Mouse (Mus musculus): ENCODE measurements around the gene Ankdd1b. TPM values are rescaled to one million over a fixed set of nuclear protein-coding genes. Genes with fewer than 3 reads are reported as not detected.

Gene Ankdd1b
- polyA plus RNA-seq, 1 experiment, result not detected

- TF ChIP-seq POLR2A (IDR thresholded peaks at IDR 0.05; ENCODE audit: borderline replicate concordance, low read depth, low read length) (no peak), CTCF (IDR thresholded peaks at IDR 0.05; ENCODE audit: low read depth, low read length) (no peak)
- no peak overlapping the region for H3K27ac ChIP-seq (ENCODE audit: insufficient read depth, low read depth, low read length)
- no peak overlapping the region for H3K4me3 ChIP-seq (ENCODE audit: insufficient read depth, low read length)
- H3K4me1 ChIP-seq (ENCODE audit: control insufficient read depth, insufficient read depth, low read length), result 0 out of 2 replicates have a peak, but pooled peaks cover 2% of the 10 kb centered on the region
These were observed 28.9 kb upstream of the Ankdd1b start for GRCm38 (mm10) chr13:96499891-96500290.

GRCm38 (mm10) chr13:96496630-96497029 lies 25.6 kb upstream of the Ankdd1b start:
- TF ChIP-seq POLR2A (IDR thresholded peaks at IDR 0.05; ENCODE audit: borderline replicate concordance, low read depth, low read length), result no peak
- TF ChIP-seq CTCF (IDR thresholded peaks at IDR 0.05; ENCODE audit: low read depth, low read length), result no peak
- H3K27ac ChIP-seq (ENCODE audit: insufficient read depth, low read depth, low read length), result no peak overlapping the region
- H3K4me1 ChIP-seq (ENCODE audit: control insufficient read depth, insufficient read depth, low read length), result 0 out of 2 replicates have a peak, but pooled peaks cover 2% of the 10 kb centered on the region
- H3K4me3 ChIP-seq (ENCODE audit: insufficient read depth, low read length), result no peak overlapping the region

- TF ChIP-seq CTCF (IDR thresholded peaks at IDR 0.05; ENCODE audit: low read depth, low read length) (no peak), POLR2A (IDR thresholded peaks at IDR 0.05; ENCODE audit: borderline replicate concordance, low read depth, low read length) (no peak)
- H3K27ac ChIP-seq (ENCODE audit: insufficient read depth, low read depth, low read length), result no peak within 1 kb of the TSS
- no peak within 1 kb of the TSS for H3K4me3 ChIP-seq (ENCODE audit: insufficient read depth, low read length)
- H3K4me1 ChIP-seq (ENCODE audit: control insufficient read depth, insufficient read depth, low read length), result no peaks in the 10 kb centered on the region
These were observed 19.4 kb upstream of the Ankdd1b start, which contains the start of gene Gm17622 for GRCm38 (mm10) chr13:96490433-96490832. Gene Gm17622 (plus strand): TSS chr13:96490733.

DNA sequence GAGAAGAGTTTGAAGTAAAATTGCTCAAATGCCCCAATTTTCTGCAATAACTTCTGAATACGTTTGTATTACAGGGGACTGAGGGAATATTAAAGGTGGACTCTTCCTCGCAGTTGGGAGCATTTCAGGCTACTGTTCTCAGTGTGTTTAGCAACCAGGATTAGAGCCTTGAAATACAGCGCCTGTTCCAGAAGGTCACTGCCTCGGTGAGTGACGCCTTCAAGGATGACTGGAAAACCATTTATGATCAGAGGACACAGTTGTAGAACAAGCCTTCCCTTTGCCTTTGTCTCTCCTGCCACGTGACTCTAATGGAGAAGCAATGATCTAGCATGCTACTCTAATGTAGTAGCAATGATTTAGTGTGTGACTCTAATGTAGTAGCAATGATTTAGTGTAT lies 17.0 kb upstream of the Ankdd1b start:
- Histone ChIP-seq H3K4me1 (ENCODE audit: control insufficient read depth, insufficient read depth, low read length) (no peaks in the 10 kb centered on the region), H3K27ac (ENCODE audit: insufficient read depth, low read depth, low read length) (no peak overlapping the region), H3K4me3 (ENCODE audit: insufficient read depth, low read length) (no peak overlapping the region)
- no peak for TF ChIP-seq CTCF (IDR thresholded peaks at IDR 0.05; ENCODE audit: low read depth, low read length)
- no peak for TF ChIP-seq POLR2A (IDR thresholded peaks at IDR 0.05; ENCODE audit: borderline replicate concordance, low read depth, low read length)

DNA sequence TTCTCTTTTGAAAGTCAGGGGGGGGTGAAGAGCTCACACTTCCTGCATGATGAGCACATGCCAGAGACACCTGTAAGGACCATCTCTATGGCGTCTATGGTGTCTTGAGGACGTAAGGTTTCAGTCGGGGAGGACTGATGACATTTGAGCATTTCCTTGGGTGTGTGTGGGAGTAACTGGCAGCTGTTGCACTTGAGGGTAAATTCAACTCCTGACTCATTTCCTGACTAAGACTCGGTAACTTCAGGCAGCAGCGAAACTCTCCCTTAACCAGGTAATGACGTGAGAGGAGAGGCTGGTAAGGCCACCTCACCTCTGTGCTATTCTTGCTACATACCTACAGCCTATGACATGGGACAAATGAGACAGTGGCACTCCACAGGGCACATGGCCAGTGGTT lies 16.2 kb upstream of the Ankdd1b start:
- H3K4me1 ChIP-seq (ENCODE audit: control insufficient read depth, insufficient read depth, low read length), result no peaks in the 10 kb centered on the region
- TF ChIP-seq CTCF (IDR thresholded peaks at IDR 0.05; ENCODE audit: low read depth, low read length) (no peak), POLR2A (IDR thresholded peaks at IDR 0.05; ENCODE audit: borderline replicate concordance, low read depth, low read length) (no peak)
- H3K27ac ChIP-seq (ENCODE audit: insufficient read depth, low read depth, low read length), result no peak overlapping the region
- H3K4me3 ChIP-seq (ENCODE audit: insufficient read depth, low read length), result no peak overlapping the region

DNA sequence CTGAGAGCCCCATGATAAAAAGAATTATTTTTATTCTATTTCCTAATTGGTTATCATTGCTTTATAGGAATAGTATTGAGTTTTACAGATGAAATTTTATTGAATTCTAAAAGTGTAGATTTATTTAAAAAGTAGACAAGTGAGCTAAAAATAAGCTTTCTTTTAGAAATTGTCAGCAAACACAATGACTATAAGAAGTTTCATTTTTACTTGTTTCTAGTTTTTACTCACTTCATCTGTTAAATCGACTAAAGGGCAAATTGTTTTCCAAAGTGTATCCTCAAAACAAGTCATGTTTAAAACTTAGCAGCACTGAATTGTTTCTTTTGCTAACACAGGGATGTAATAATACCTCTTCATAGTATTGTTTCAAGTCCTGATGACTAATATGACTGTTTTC lies 8.0 kb upstream of the Ankdd1b start:
- TF ChIP-seq CTCF (IDR thresholded peaks at IDR 0.05; ENCODE audit: low read depth, low read length) (no peak), POLR2A (IDR thresholded peaks at IDR 0.05; ENCODE audit: borderline replicate concordance, low read depth, low read length) (no peak)
- no peak overlapping the region for H3K4me3 ChIP-seq (ENCODE audit: insufficient read depth, low read length)
- H3K4me1 ChIP-seq (ENCODE audit: control insufficient read depth, insufficient read depth, low read length), result no peaks in the 10 kb centered on the region
- no peak overlapping the region for H3K27ac ChIP-seq (ENCODE audit: insufficient read depth, low read depth, low read length)

GRCm38 (mm10) chr13:96477226-96477625 lies 6.2 kb upstream of the Ankdd1b start:
- no peak overlapping the region for H3K4me3 ChIP-seq (ENCODE audit: insufficient read depth, low read length)
- no peak for TF ChIP-seq POLR2A (IDR thresholded peaks at IDR 0.05; ENCODE audit: borderline replicate concordance, low read depth, low read length)
- no peak for TF ChIP-seq CTCF (IDR thresholded peaks at IDR 0.05; ENCODE audit: low read depth, low read length)
- no peaks in the 10 kb centered on the region for H3K4me1 ChIP-seq (ENCODE audit: control insufficient read depth, insufficient read depth, low read length)
- H3K27ac ChIP-seq (ENCODE audit: insufficient read depth, low read depth, low read length), result no peak overlapping the region

DNA sequence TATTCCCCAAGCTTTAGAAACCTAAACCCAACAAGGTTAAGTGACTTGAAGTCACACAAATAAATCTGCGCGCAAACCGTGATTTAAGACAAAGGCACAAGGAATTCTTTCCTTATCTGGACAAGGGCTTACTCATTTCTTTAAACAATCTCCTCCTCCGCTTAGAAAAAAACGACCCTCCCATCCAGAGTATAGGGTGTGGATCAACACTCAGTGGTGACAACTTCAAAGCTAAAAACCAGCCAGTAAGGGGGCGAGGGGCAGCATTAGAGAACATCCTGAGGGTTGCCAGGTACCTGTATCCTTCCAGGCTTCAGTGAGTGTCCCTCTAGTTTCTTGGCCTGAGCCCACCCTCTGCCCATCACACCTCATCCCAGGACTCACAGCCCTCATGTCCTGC lies 442 bp downstream of the Ankdd1b start:
- Histone ChIP-seq H3K27ac (ENCODE audit: insufficient read depth, low read depth, low read length) (no peak overlapping the region), H3K4me1 (ENCODE audit: control insufficient read depth, insufficient read depth, low read length) (peaks cover 9% of the 10 kb centered on the region), H3K4me3 (ENCODE audit: insufficient read depth, low read length) (no peak overlapping the region)
- no peak for TF ChIP-seq POLR2A (IDR thresholded peaks at IDR 0.05; ENCODE audit: borderline replicate concordance, low read depth, low read length)
- no peak for TF ChIP-seq CTCF (IDR thresholded peaks at IDR 0.05; ENCODE audit: low read depth, low read length)

GRCm38 (mm10) chr13:96468678-96469077 lies 2.3 kb downstream of the Ankdd1b start:
- no peak overlapping the region for H3K27ac ChIP-seq (ENCODE audit: insufficient read depth, low read depth, low read length)
- TF ChIP-seq POLR2A (IDR thresholded peaks at IDR 0.05; ENCODE audit: borderline replicate concordance, low read depth, low read length) (no peak), CTCF (IDR thresholded peaks at IDR 0.05; ENCODE audit: low read depth, low read length) (no peak)
- peaks cover 11% of the 10 kb centered on the region for H3K4me1 ChIP-seq (ENCODE audit: control insufficient read depth, insufficient read depth, low read length)
- H3K4me3 ChIP-seq (ENCODE audit: insufficient read depth, low read length), result no peak overlapping the region

GRCm38 (mm10) chr13:96465315-96465714 lies 5.7 kb downstream of the Ankdd1b start:
- Histone ChIP-seq H3K4me1 (ENCODE audit: control insufficient read depth, insufficient read depth, low read length) (peaks cover 11% of the 10 kb centered on the region), H3K27ac (ENCODE audit: insufficient read depth, low read depth, low read length) (no peak overlapping the region)
- no peak for TF ChIP-seq CTCF (IDR thresholded peaks at IDR 0.05; ENCODE audit: low read depth, low read length)
- no peak for TF ChIP-seq POLR2A (IDR thresholded peaks at IDR 0.05; ENCODE audit: borderline replicate concordance, low read depth, low read length)

DNA sequence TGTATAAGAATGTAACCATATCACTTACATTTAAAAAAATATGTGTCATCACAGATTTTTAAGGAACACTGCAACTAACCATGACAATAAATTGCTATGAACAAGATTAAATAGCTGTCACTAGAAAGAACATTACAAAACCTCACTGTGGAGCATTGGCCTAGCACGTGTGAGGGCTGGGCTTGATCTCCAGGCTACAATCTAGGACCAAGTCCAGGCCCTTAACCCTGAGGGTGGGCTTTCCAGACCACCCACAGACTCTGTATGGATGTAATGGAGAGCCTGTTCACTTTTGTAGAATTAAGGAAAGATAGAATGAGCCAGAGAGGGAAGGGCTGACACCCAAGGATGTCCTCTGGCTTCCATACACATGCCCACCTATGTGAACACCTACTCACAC lies 8.4 kb downstream of the Ankdd1b start:
- no peak for TF ChIP-seq POLR2A (IDR thresholded peaks at IDR 0.05; ENCODE audit: borderline replicate concordance, low read depth, low read length)
- TF ChIP-seq CTCF (IDR thresholded peaks at IDR 0.05; ENCODE audit: low read depth, low read length), result no peak
- H3K27ac ChIP-seq (ENCODE audit: insufficient read depth, low read depth, low read length), result no peak overlapping the region
- peaks cover 11% of the 10 kb centered on the region for H3K4me1 ChIP-seq (ENCODE audit: control insufficient read depth, insufficient read depth, low read length)
- H3K4me3 ChIP-seq (ENCODE audit: insufficient read depth, low read length), result no peak overlapping the region

More at GRCm38 (mm10) chr13:96465315-96465714, 5.7 kb downstream of the Ankdd1b start:
- H3K4me3 ChIP-seq (ENCODE audit: insufficient read depth, low read length), result no peak overlapping the region

Measured in bone marrow macrophage, adult 2 months (primary cell).